Mouse (Mus musculus): ENCODE measurements around the gene Atf7ip. TPM values are rescaled to one million over a fixed set of nuclear protein-coding genes. Genes with fewer than 3 reads are reported as not detected.

The Atf7ip gene
- polyA plus RNA-seq, 1 experiment, result 6.8 TPM

DNA sequence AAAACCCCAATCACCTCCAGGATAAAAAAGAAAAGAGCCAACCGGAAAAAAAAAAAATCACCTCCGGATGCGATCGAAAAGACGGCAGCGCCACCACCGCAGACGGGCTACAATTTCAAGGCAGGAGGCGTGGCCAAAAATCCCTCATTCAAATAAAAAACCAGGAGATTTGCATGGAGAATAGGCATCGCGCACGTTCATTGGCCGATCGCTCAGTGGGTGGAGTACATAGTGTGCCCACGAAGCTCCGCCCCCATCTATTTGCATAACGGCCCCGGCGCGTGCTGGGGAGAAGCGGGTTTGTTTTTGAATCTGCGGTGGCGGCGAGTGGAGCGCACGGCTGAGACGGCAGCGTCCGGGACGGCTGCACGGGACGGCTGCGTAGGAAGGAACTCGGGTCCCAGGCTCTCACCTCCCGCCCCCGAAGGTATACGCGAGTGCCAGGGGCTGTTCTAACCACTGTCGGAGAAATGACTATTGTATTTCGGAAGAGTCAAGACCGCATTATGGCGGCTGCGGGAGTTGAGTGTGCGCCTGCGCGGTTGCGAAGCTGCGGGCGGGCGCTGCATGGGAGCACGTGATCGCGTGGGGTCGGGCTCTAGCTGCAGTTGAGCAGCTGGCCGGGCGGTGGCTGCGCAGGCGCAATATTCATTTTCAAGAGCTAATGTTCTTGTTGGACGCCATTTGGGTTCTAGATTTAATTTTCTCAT is 12.7 kb downstream of the Atf7ip start:
- Histone ChIP-seq H3K4me3 (ENCODE audit: insufficient read depth, poor library complexity, severe bottlenecking) (peak overlapping the region; percentile 43), H3ac (ENCODE audit: control insufficient read depth, insufficient read length, low read depth) (peak overlapping the region; percentile 77), H3K27me3 (ENCODE audit: control insufficient read depth, insufficient read depth, insufficient read length) (no peaks in the 10 kb centered on the region), H3K79me2 (ENCODE audit: control insufficient read depth, insufficient read depth) (peaks cover 42% of the 10 kb centered on the region), H3K36me3 (ENCODE audit: control insufficient read depth, insufficient read depth) (no peaks in the 10 kb centered on the region), H3K79me3 (ENCODE audit: low read depth) (peaks cover 36% of the 10 kb centered on the region)
- no peak for TF ChIP-seq CEBPB (IDR thresholded peaks at IDR 0.05; ENCODE audit: low read depth)
- TF ChIP-seq USF1 (IDR thresholded peaks at IDR 0.05; ENCODE audit: low read depth), result peak; percentile 87
- no peak for TF ChIP-seq MYOG (IDR thresholded peaks at IDR 0.05; ENCODE audit: control insufficient read depth, extremely low read depth, insufficient read length)

DNA sequence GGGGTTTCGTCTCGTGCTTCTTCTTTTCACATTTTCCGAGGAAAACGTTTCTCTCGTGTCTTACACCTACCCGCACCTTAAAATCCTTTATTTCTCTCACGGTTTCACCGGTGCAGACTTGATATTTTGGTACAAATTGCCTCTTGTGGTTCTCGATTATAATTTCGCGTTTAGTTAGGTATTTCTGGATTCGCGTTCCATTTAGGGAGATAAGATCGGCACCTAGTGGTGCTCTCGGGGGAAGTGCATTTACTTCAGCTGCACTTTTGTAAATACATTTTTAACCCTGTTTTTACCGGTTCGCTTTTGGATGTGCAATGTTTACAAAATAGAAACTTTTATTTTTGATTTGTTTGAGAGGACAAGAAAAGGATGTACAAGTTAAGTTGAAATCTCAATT is 13.3 kb downstream of the Atf7ip start:
- Histone ChIP-seq H3K79me2 (ENCODE audit: control insufficient read depth, insufficient read depth) (peaks cover 45% of the 10 kb centered on the region), H3K36me3 (ENCODE audit: control insufficient read depth, insufficient read depth) (peaks cover 3% of the 10 kb centered on the region), H3ac (ENCODE audit: control insufficient read depth, insufficient read length, low read depth) (no peak overlapping the region), H3K79me3 (ENCODE audit: low read depth) (peaks cover 38% of the 10 kb centered on the region), H3K27me3 (ENCODE audit: control insufficient read depth, insufficient read depth, insufficient read length) (no peaks in the 10 kb centered on the region), H3K4me3 (ENCODE audit: insufficient read depth, poor library complexity, severe bottlenecking) (peak overlapping the region; percentile 43)
- no peak for TF ChIP-seq MYOD1 (IDR thresholded peaks at IDR 0.05; ENCODE audit: control insufficient read depth, insufficient read length, low read depth)
- peak; percentile 50 for TF ChIP-seq MAX (IDR thresholded peaks at IDR 0.05)

DNA sequence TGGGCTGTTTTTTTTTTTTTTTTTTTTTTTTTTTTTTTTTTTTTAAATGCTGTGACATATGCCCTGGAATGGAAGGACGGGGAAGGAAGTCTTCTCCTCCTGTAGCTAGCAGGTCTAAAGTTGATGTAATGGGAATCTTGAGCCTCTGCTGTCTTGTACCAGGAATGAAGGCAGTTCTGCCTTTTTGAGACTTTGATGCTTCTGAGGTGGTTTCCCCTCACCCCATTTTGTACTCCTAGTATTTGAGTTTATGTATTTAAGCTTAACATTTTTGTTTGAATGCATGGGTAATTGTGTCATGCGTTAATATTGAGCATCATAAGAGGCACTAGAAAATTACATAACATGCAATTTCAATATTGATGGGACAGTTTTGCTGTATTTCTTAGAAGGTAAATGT is 14.4 kb downstream of the Atf7ip start:
- H3K27me3 ChIP-seq (ENCODE audit: control insufficient read depth, insufficient read depth, insufficient read length), result no peaks in the 10 kb centered on the region
- H3K79me2 ChIP-seq (ENCODE audit: control insufficient read depth, insufficient read depth), result peaks cover 57% of the 10 kb centered on the region
- no peak overlapping the region for H3ac ChIP-seq (ENCODE audit: control insufficient read depth, insufficient read length, low read depth)
- no peak overlapping the region for H3K4me3 ChIP-seq (ENCODE audit: insufficient read depth, poor library complexity, severe bottlenecking)
- H3K36me3 ChIP-seq (ENCODE audit: control insufficient read depth, insufficient read depth), result peaks cover 3% of the 10 kb centered on the region
- H3K79me3 ChIP-seq (ENCODE audit: low read depth), result peaks cover 48% of the 10 kb centered on the region
- TF ChIP-seq USF1 (IDR thresholded peaks at IDR 0.05; ENCODE audit: low read depth) (no peak), MYOG (IDR thresholded peaks at IDR 0.05; ENCODE audit: control insufficient read depth, extremely low read depth, insufficient read length) (no peak), FOSL1 (IDR thresholded peaks at IDR 0.05; ENCODE audit: insufficient read depth, low read length, poor library complexity, severe bottlenecking) (no peak), MAX (IDR thresholded peaks at IDR 0.05) (no peak), CEBPB (IDR thresholded peaks at IDR 0.05; ENCODE audit: low read depth) (no peak), MYOD1 (IDR thresholded peaks at IDR 0.05; ENCODE audit: control insufficient read depth, insufficient read length, low read depth) (no peak), CTCF (IDR thresholded peaks at IDR 0.05; ENCODE audit: control insufficient read depth, insufficient read depth, insufficient read length) (no peak)

DNA sequence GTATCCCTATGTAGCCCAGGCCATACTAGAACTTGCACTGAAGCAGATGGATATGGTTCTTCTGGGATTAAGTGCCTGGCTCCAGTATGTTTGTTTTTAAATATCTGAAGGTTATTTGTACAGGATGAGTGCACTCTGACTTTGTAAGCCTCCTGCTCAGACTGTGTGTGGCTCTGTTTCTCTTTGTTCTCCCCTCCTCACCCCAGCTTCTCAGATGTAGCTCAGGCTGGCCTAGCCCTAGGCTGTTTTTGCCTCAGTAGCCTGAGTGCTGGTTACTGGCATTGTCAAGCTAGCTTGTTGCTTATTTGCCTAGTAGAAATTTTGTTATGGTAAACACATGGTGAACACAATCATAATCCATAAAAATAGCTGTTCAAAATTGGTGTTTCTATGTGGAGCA is 15.7 kb downstream of the Atf7ip start:
- Histone ChIP-seq H3K79me3 (ENCODE audit: low read depth) (peaks cover 57% of the 10 kb centered on the region), H3K79me2 (ENCODE audit: control insufficient read depth, insufficient read depth) (peaks cover 69% of the 10 kb centered on the region), H3K36me3 (ENCODE audit: control insufficient read depth, insufficient read depth) (peaks cover 3% of the 10 kb centered on the region), H3K4me3 (ENCODE audit: insufficient read depth, poor library complexity, severe bottlenecking) (no peak overlapping the region), H3K27me3 (ENCODE audit: control insufficient read depth, insufficient read depth, insufficient read length) (no peaks in the 10 kb centered on the region), H3ac (ENCODE audit: control insufficient read depth, insufficient read length, low read depth) (no peak overlapping the region)
- TF ChIP-seq FOSL1 (IDR thresholded peaks at IDR 0.05; ENCODE audit: insufficient read depth, low read length, poor library complexity, severe bottlenecking) (no peak), CEBPB (IDR thresholded peaks at IDR 0.05; ENCODE audit: low read depth) (no peak), CTCF (IDR thresholded peaks at IDR 0.05; ENCODE audit: control insufficient read depth, insufficient read depth, insufficient read length) (no peak), MYOD1 (IDR thresholded peaks at IDR 0.05; ENCODE audit: control insufficient read depth, insufficient read length, low read depth) (no peak), MYOG (IDR thresholded peaks at IDR 0.05; ENCODE audit: control insufficient read depth, extremely low read depth, insufficient read length) (no peak), MAX (IDR thresholded peaks at IDR 0.05) (no peak), USF1 (IDR thresholded peaks at IDR 0.05; ENCODE audit: low read depth) (no peak)

DNA sequence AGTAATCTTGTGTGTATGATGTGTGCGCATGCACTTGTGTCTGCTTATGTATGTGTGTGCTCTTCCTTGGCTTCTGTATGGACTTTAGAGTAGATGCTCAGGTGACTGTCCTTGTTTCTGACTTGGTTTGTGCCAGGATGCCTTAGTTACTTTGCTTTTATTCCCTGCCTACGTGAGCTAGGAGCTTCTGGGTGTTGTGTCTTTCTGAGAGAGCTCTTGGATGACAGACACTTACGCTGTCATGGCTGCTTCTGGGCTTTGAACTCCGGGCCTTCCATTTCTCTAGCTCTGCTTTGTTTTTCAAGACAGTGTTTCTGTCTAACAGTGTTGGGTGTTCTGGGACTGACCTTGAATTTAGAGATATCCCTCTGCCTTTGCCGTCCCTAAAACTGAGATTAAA is 16.7 kb downstream of the Atf7ip start:
- Histone ChIP-seq H3K36me3 (ENCODE audit: control insufficient read depth, insufficient read depth) (peaks cover 3% of the 10 kb centered on the region), H3K79me2 (ENCODE audit: control insufficient read depth, insufficient read depth) (peaks cover 77% of the 10 kb centered on the region), H3K4me3 (ENCODE audit: insufficient read depth, poor library complexity, severe bottlenecking) (no peak overlapping the region)

GRCm38 (mm10) chr6:136524751-136525150 is 18.8 kb downstream of the Atf7ip start:
- peaks cover 3% of the 10 kb centered on the region for H3K36me3 ChIP-seq (ENCODE audit: control insufficient read depth, insufficient read depth)

More for the DNA sequence above, 16.7 kb downstream of the Atf7ip start:
- Histone ChIP-seq H3ac (ENCODE audit: control insufficient read depth, insufficient read length, low read depth) (no peak overlapping the region), H3K79me3 (ENCODE audit: low read depth) (peaks cover 64% of the 10 kb centered on the region), H3K27me3 (ENCODE audit: control insufficient read depth, insufficient read depth, insufficient read length) (no peaks in the 10 kb centered on the region)
- TF ChIP-seq CEBPB (IDR thresholded peaks at IDR 0.05; ENCODE audit: low read depth) (no peak), CTCF (IDR thresholded peaks at IDR 0.05; ENCODE audit: control insufficient read depth, insufficient read depth, insufficient read length) (no peak), MAX (IDR thresholded peaks at IDR 0.05) (no peak), MYOD1 (IDR thresholded peaks at IDR 0.05; ENCODE audit: control insufficient read depth, insufficient read length, low read depth) (no peak), FOSL1 (IDR thresholded peaks at IDR 0.05; ENCODE audit: insufficient read depth, low read length, poor library complexity, severe bottlenecking) (no peak), USF1 (IDR thresholded peaks at IDR 0.05; ENCODE audit: low read depth) (no peak), MYOG (IDR thresholded peaks at IDR 0.05; ENCODE audit: control insufficient read depth, extremely low read depth, insufficient read length) (no peak)

More at GRCm38 (mm10) chr6:136524751-136525150, 18.8 kb downstream of the Atf7ip start:
- Histone ChIP-seq H3K79me2 (ENCODE audit: control insufficient read depth, insufficient read depth) (peaks cover 94% of the 10 kb centered on the region), H3K4me3 (ENCODE audit: insufficient read depth, poor library complexity, severe bottlenecking) (no peak overlapping the region), H3ac (ENCODE audit: control insufficient read depth, insufficient read length, low read depth) (no peak overlapping the region), H3K79me3 (ENCODE audit: low read depth) (peaks cover 78% of the 10 kb centered on the region), H3K27me3 (ENCODE audit: control insufficient read depth, insufficient read depth, insufficient read length) (no peaks in the 10 kb centered on the region)
- TF ChIP-seq MYOD1 (IDR thresholded peaks at IDR 0.05; ENCODE audit: control insufficient read depth, insufficient read length, low read depth), result no peak
